Mouse (Mus musculus) intestine, postnatal 0 days (tissue): Measurements from ENCODE around the gene Wwc2. TPM values are rescaled to one million over a fixed set of nuclear protein-coding genes. Genes with fewer than 3 reads are reported as not detected.

Experiments
- ATAC-seq: fragments of 200-750 bp; cut with Nextera tagmentation; 2 replicates; pipeline ENCODE4 v1.8.0; 2017; ENCODE audit warnings: mild to moderate bottlenecking, moderate TSS enrichment, moderate library complexity
- H3K27ac ChIP-seq: fragments of 300-500 bp; sonication (generic); 2 replicates; pipeline ENCODE4 v1.5.1; 2014; ENCODE audit warnings: mild to moderate bottlenecking, low read depth, low read length, moderate library complexity
- H3K27me3 ChIP-seq: fragments of 300-500 bp; sonication (generic); replicated peaks from 2 replicates; pipeline ENCODE4 v1.6.1; 2014; ENCODE audit warnings: low read length, mixed read lengths; ENCODE audit not compliant: control insufficient read depth, insufficient read depth
- H3K36me3 ChIP-seq: fragments of 300-500 bp; sonication (generic); 2 replicates; pipeline ENCODE4 v1.6.1; 2014; ENCODE audit warnings: mild to moderate bottlenecking, moderate library complexity; ENCODE audit not compliant: control insufficient read depth, insufficient read depth
- H3K4me1 ChIP-seq: fragments of 300-500 bp; sonication (generic); replicated peaks from 2 replicates; pipeline ENCODE4 v1.6.1; 2014; ENCODE audit warnings: antibody characterized with exemption, low read length, mixed read lengths; ENCODE audit not compliant: control insufficient read depth, insufficient read depth
- H3K4me2 ChIP-seq: fragments of 300-500 bp; sonication (generic); replicated peaks from 2 replicates; pipeline ENCODE4 v1.6.1; 2014; ENCODE audit warnings: low read depth, mild to moderate bottlenecking, moderate library complexity
- H3K4me3 ChIP-seq: fragments of 300-500 bp; sonication (generic); 2 replicates; pipeline ENCODE4 v1.5.1; 2014; ENCODE audit warnings: low read depth, low read length
- H3K9ac ChIP-seq: fragments of 300-500 bp; sonication (generic); 2 replicates; pipeline ENCODE4 v1.6.1; 2014; ENCODE audit warnings: mild to moderate bottlenecking, low read depth, low read length
- H3K9me3 ChIP-seq: fragments of 300-500 bp; sonication (generic); 2 replicates; pipeline ENCODE4 v1.6.1; 2016; ENCODE audit warnings: mixed run types; ENCODE audit not compliant: control insufficient read depth
- CTCF ChIP-seq: sonication (generic); IDR thresholded peaks from 2 replicates; pipeline ENCODE4 v1.5.1; 2016; ENCODE audit warnings: low read depth, mild to moderate bottlenecking, control low read depth, antibody characterized with exemption, moderate library complexity
- WGBS: fragments of 180-500 bp; shearing (Covaris S2); extraction: QIAGEN DNeasy Blood & Tissue Kit; methylation state at CpG from one replicate; pipeline ENCODE4 v1.1.7; 2014; 5-methylcytosine and 5-hydroxymethylcytosine counted together
- polyA plus RNA-seq: library from polyadenylated mRNA; unstranded; fragments of >200 nt; fragmentation: Nextera tagmentation; extraction: Ambion mirVana; gene quantifications from 2 replicates; pipeline ENCODE4 v1.2.1, GENCODE M21; 2015

The Wwc2 gene
- polyA plus RNA-seq, 1 experiment from 2014 or later: 6.7 TPM

DNA sequence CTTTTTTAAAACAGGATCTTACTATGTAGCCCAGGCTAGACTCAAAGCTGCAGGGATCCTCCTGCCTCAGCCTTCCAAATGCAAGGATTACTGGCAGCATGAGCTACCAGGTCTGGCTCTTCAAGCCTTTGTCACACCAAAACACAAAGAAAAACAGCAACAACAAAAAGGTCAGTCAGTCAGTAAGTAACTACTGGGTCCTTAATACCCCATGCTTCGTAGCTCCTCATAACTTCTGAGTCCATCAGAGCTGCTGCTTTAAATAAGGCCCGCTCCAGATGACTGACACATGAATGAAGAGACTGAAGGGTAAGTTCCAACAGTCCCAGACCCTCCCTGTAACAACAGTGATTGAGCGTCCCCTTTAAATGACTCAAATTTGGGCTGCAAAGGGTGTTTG is 90.8 kb downstream of the Wwc2 start:
- H3K36me3 ChIP-seq: peaks cover 6% of the 10 kb centered on the region
- no peak overlapping the region for H3K4me2 ChIP-seq
- no peak for TF ChIP-seq CTCF
- no peak for ATAC-seq
- H3K9me3 ChIP-seq: no peaks in the 10 kb centered on the region
- no peak overlapping the region for H3K4me3 ChIP-seq
- no peak overlapping the region for H3K9ac ChIP-seq
- WGBS: 99% methylated on average over 3 of the region's 3 CpGs
- no peaks in the 10 kb centered on the region for H3K27me3 ChIP-seq
- no peak overlapping the region for H3K27ac ChIP-seq
- no peaks in the 10 kb centered on the region for H3K4me1 ChIP-seq

DNA sequence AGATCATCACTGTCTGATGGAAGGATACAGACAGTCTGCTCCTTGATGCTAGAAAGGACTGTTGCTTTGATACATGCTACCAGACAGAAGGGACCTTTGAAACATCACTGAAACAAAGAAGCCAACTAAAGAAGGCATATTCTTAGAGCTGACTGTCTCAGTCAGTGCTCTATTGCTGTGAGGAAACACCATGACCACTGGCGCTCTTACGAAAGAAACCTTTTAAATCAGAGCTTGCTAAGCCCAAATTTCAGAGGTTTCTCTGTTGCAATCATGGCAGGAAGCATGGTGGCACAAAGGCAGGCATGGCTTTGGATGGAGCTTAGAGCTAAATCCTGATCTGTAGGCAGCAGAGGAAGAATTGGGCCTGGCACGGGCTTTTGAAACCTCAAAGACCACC is 98.3 kb downstream of the Wwc2 start:
- no peak overlapping the region for H3K27ac ChIP-seq
- no peak overlapping the region for H3K4me3 ChIP-seq
- no peak overlapping the region for H3K9ac ChIP-seq
- H3K4me1 ChIP-seq: no peaks in the 10 kb centered on the region
- peaks cover 7% of the 10 kb centered on the region for H3K36me3 ChIP-seq
- no peaks in the 10 kb centered on the region for H3K9me3 ChIP-seq
- no peaks in the 10 kb centered on the region for H3K27me3 ChIP-seq
- H3K4me2 ChIP-seq: no peak overlapping the region
- TF ChIP-seq CTCF: no peak
- ATAC-seq: no peak
- 92% methylated on average over 3 of the region's 3 CpGs for WGBS

DNA sequence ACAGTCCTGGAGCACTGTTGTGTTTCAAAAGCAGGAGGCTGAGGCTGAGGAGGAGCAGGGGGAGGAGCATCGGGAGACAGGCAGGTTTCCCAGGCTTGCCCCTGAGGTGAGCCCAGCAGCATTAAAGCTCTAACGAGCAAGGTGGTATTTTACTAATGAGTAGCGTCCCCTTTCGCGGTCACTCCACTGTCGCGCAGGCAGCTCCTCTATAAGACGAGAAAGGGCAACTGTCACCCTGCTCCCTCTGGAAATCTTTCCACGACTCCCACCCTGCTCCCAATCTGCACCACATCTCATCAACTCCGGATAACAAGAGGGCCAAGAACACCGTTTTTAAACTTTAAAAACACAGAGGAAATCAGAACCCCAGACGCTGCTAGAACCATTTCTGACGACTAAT is 99.1 kb downstream of the Wwc2 start:
- no peak overlapping the region for H3K4me2 ChIP-seq
- no peak overlapping the region for H3K4me3 ChIP-seq
- no peak overlapping the region for H3K27ac ChIP-seq
- no peaks in the 10 kb centered on the region for H3K4me1 ChIP-seq
- H3K27me3 ChIP-seq: no peaks in the 10 kb centered on the region
- H3K9ac ChIP-seq: no peak overlapping the region
- WGBS: 78% methylated on average over 13 of the region's 13 CpGs
- H3K36me3 ChIP-seq: peaks cover 12% of the 10 kb centered on the region
- no peak for ATAC-seq
- TF ChIP-seq CTCF: no peak
- no peaks in the 10 kb centered on the region for H3K9me3 ChIP-seq

DNA sequence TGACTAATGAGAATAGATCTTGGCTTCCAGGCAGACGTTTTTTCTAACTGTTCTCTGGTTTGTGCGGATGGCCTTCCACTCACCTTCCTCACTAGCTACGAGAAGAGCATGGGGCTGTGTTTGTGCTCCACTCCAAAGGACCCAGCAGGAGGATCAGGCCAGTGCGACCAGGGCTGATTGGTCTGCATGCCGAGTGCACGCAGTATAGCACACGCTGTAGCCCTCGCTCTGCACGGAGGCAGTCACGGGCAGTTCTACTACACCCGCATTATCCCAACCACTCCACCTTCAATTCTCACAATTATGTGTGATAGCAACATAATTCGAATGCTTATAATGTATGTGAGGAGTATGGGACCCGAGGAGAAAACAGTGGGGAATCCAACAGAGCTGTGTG is 99.9 kb downstream of the Wwc2 start:
- peaks cover 6% of the 10 kb centered on the region; the same call in 1 of the 2 replicates for H3K36me3 ChIP-seq
- 87% methylated on average over 13 of the region's 13 CpGs for WGBS
- H3K9me3 ChIP-seq: no peaks in the 10 kb centered on the region
- no peak for TF ChIP-seq CTCF
- H3K4me1 ChIP-seq: no peaks in the 10 kb centered on the region
- H3K9ac ChIP-seq: no peak overlapping the region
- H3K27ac ChIP-seq: no peak overlapping the region
- H3K4me3 ChIP-seq: no peak overlapping the region
- no peaks in the 10 kb centered on the region for H3K27me3 ChIP-seq
- ATAC-seq: no peak
- H3K4me2 ChIP-seq: no peak overlapping the region

DNA sequence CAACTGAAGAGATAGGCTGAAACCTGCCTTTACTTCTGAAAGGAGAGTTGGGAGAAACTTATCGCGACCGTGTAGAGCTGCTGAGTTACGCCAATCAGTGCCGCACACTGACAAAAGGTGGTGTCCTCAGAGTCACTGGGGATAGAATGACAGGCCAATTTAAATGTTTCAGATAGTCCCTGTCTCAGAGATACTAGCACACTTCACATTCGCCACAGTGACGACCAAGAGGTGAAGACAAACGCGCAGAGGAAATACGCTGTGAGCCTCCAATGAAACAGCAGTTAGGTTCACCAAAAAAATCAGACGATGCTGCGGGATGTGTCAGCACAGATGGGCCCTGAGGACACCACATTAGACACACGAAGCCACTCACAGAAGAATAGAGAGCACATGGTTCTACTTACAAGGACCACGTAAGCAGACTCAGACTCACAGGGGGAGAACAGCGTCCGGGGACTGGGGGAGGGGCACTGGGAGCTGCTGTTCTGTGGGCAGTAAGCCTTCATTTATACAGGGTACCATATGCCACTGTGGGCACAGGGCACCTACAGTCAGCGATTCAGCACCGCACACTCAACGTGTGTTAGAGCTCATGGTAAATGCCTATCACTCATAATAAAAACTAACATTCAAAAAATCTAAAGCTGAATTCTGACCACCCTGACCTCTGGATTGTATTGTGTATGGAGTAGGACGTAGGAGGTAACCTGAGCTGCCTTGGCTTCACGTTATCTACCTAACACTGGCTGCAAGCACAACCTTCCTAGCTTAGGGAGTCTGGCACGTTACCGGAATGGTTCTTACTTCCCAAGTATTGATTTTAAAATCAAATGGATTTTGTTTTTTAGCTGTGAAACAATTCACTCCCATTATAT is 100.5 kb downstream of the Wwc2 start:
- no peak for TF ChIP-seq CTCF
- H3K36me3 ChIP-seq: peaks cover 6% of the 10 kb centered on the region; the same call in 1 of the 2 replicates
- no peak overlapping the region for H3K9ac ChIP-seq
- no peaks in the 10 kb centered on the region for H3K27me3 ChIP-seq
- WGBS: 86% methylated on average over 23 of the region's 23 CpGs
- no peak overlapping the region for H3K27ac ChIP-seq
- H3K4me3 ChIP-seq: no peak overlapping the region
- no peak for ATAC-seq
- H3K4me2 ChIP-seq: no peak overlapping the region
- no peaks in the 10 kb centered on the region for H3K4me1 ChIP-seq
- H3K9me3 ChIP-seq: no peaks in the 10 kb centered on the region

DNA sequence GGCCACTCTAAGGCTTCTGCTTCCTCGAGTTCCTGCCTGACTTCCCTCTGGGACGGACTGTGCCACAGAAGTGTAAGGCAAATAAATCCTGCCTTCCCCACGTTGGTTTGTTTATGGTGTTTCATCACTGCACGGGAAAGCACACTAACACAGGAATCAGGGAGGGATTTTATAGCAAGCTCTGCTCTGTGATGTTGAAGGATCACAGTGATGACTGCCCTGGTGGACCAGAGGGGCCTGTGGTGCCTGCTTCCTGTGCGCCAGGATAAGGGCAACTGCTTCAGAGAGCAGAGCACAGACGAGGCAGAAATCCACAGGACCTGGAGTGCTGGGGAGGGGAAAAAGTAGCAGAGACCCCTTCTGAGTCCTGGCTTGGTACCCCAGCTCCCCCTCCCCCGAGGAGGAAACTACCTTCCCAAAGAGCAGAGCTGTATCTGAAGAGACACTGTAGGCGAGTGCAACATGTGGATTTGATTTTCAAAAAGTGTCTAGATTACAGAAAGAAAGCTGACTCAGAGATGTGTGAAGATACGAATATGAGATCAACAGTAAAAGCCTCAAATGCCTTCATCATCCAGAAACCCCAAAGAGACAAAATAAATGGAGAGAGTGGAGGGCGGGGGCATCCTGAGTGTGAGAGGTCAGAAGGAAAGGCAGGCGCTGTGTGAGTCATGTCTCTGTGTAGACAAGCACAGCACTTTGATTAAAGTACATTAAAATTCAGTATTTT is 101.7 kb downstream of the Wwc2 start:
- no peak for ATAC-seq
- Histone ChIP-seq H3K27ac (no peak overlapping the region), H3K9ac (no peak overlapping the region), H3K36me3 (peaks cover 6% of the 10 kb centered on the region; the same call in 1 of the 2 replicates), H3K4me2 (no peak overlapping the region), H3K4me3 (no peak overlapping the region), H3K27me3 (no peaks in the 10 kb centered on the region), H3K9me3 (no peaks in the 10 kb centered on the region), H3K4me1 (no peaks in the 10 kb centered on the region)
- WGBS: 61% methylated on average over 11 of the region's 11 CpGs
- TF ChIP-seq CTCF: no peak
